8 mouse cellular contexts compared by ENCODE assay signal in the genomic region with DNA sequence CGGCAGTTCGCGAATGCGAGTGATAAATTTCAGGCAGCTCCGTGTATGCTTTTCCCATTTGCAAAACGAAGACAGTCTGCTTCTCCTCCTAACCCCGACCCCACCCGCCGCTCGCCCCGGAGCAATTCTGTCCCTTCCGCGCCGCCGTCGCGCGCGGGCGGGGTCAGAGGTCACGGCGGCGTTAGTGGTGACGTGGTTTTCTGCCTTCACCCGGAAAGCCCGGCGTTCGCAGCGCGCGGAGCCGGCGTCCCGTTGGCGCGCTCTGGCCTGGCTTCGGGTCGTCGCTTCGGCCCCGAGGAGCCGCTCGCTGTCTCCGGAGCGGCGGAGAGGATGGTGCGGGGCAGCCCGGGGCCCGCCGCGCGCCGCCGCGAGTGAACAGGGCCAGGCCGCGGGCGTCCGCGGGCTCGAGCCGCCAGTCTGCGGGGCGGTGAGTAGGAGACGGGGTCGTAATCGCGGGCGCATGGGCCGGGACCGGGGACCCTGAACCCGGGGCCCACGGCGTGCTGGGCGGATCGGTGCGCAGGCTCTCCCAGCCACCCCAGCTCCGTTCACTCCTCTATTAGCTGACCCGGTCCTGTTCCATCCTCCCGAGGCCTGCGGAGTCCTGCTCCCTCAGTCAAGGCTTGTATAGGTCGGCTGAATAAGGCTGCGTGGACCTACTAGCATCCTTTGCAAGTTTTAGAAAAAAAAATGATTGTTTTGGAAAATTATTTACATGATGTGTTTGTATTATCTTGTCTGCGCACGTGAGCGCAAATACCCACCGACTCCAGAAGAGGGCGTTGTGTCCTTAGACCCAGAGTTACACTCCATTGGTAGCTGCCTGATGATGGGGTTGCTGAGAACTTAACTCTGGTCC. TPM values are rescaled to one million over a fixed set of nuclear protein-coding genes. Genes with fewer than 3 reads are reported as not detected.
DNase-seq lines count a peak whose midpoint lies in the region; ATAC-seq and TF ChIP-seq lines count a peak whose summit lies in the region.

No protein-coding gene starts in this region.

- H3K9ac ChIP-seq in forebrain, embryonic 13.5 days = peak overlapping the region; percentile 96
- peak overlapping the region; percentile 99 for H3K9ac ChIP-seq in liver, embryonic 16.5 days (ENCODE audit: low read depth, low read length)
- peak overlapping the region; percentile 98 for H3K9ac ChIP-seq in neural tube, embryonic 12.5 days
- peak overlapping the region; percentile 97 for H3K9ac ChIP-seq in stomach, postnatal 0 days (ENCODE audit: low read length)

- peaks cover 28% of the 10 kb centered on the region for H3K4me1 ChIP-seq in forebrain, embryonic 13.5 days
- peaks cover 28% of the 10 kb centered on the region for H3K4me1 ChIP-seq in liver, embryonic 16.5 days (ENCODE audit: control insufficient read depth, low read depth, low read length)
- peaks cover 13% of the 10 kb centered on the region for H3K4me1 ChIP-seq in neural tube, embryonic 12.5 days
- H3K4me1 ChIP-seq in stomach, postnatal 0 days (replicated peaks; ENCODE audit: control insufficient read depth, insufficient read depth) = peaks cover 4% of the 10 kb centered on the region; the same call in 1 of the 2 replicates

- H3K27ac ChIP-seq in forebrain, embryonic 13.5 days = peak overlapping the region; percentile 73
- peak overlapping the region; percentile 86 for H3K27ac ChIP-seq in liver, embryonic 16.5 days (ENCODE audit: low read length)
- peak overlapping the region; percentile 57; the same call in 1 of the 2 replicates for H3K27ac ChIP-seq in neural tube, embryonic 12.5 days
- H3K27ac ChIP-seq in stomach, postnatal 0 days (replicated peaks) = peak overlapping the region; percentile 93

- no peaks in the 10 kb centered on the region for H3K9me3 ChIP-seq in forebrain, embryonic 13.5 days (replicated peaks)
- H3K9me3 ChIP-seq in liver, embryonic 16.5 days (replicated peaks; ENCODE audit: control insufficient read depth, low read length) = no peaks in the 10 kb centered on the region
- no peaks in the 10 kb centered on the region for H3K9me3 ChIP-seq in neural tube, embryonic 12.5 days
- no peaks in the 10 kb centered on the region for H3K9me3 ChIP-seq in stomach, postnatal 0 days (ENCODE audit: control insufficient read depth, low read length)

- whole genome bisulfite sequencing in forebrain, embryonic 13.5 days = under 1% methylated on average over 80 of the region's 88 CpGs
- under 1% methylated on average over 88 of the region's 88 CpGs for WGBS in liver, embryonic 16.5 days (ENCODE audit: insufficient replicate concordance)
- under 1% methylated on average over 88 of the region's 88 CpGs for WGBS in neural tube, embryonic 12.5 days
- WGBS in stomach, postnatal 0 days = under 1% methylated on average over 77 of the region's 88 CpGs

- no peaks in the 10 kb centered on the region; the same call in 1 of the 2 replicates for H3K36me3 ChIP-seq in forebrain, embryonic 13.5 days (ENCODE audit: poor library complexity, severe bottlenecking)
- H3K36me3 ChIP-seq in liver, embryonic 16.5 days (ENCODE audit: control insufficient read depth, insufficient read depth) = no peaks in the 10 kb centered on the region
- H3K36me3 ChIP-seq in neural tube, embryonic 12.5 days = no peaks in the 10 kb centered on the region
- no peaks in the 10 kb centered on the region for H3K36me3 ChIP-seq in stomach, postnatal 0 days (ENCODE audit: control insufficient read depth, insufficient read depth, low read length)

- H3K4me2 ChIP-seq in forebrain, embryonic 13.5 days = peak overlapping the region; percentile 74
- peak overlapping the region; percentile 93 for H3K4me2 ChIP-seq in liver, embryonic 16.5 days (ENCODE audit: low read depth, low read length)
- peak overlapping the region; percentile 70 for H3K4me2 ChIP-seq in neural tube, embryonic 12.5 days (replicated peaks)
- H3K4me2 ChIP-seq in stomach, postnatal 0 days (replicated peaks; ENCODE audit: low read depth) = peak overlapping the region; percentile 62

- no peak for TF ChIP-seq EP300 in stomach, postnatal 0 days (optimal IDR thresholded peaks at IDR 0.05)

- peak; percentile 71 for ATAC-seq in cerebellum, adult (ENCODE audit: insufficient number of reproducible peaks, low FRiP score, low TSS enrichment)
- peak; percentile 92 for ATAC-seq in forebrain, embryonic 13.5 days
- peak; percentile 90 for ATAC-seq in liver, embryonic 16.5 days (ENCODE audit: low read depth)
- ATAC-seq in neural tube, embryonic 12.5 days (ENCODE audit: low FRiP score, low read depth) = peak; percentile 87
- ATAC-seq in stomach, postnatal 0 days (ENCODE audit: low FRiP score, low TSS enrichment) = peak; percentile 83

- TF ChIP-seq CTCF in stomach, postnatal 0 days (IDR thresholded peaks at IDR 0.05; ENCODE audit: low read depth) = peak; percentile 70

- peak; percentile 83 for DNase-seq in ES-CJ7 (ENCODE audit: low read depth, low spot score)
- peak; percentile 96 to 98 for DNase-seq in heart, postnatal 10 days
- DNase-seq in kidney, postnatal 4 days = peak; percentile 95 to 96
- DNase-seq in stomach, postnatal 0 days (ENCODE audit: low spot score) = peak; percentile 94

- peak overlapping the region; percentile 99 for H3K4me3 ChIP-seq in forebrain, embryonic 13.5 days
- H3K4me3 ChIP-seq in liver, embryonic 16.5 days (ENCODE audit: low read depth, low read length) = peak overlapping the region; percentile 99
- H3K4me3 ChIP-seq in neural tube, embryonic 12.5 days = peak overlapping the region; percentile 99
- peak overlapping the region; percentile 100 for H3K4me3 ChIP-seq in stomach, postnatal 0 days (ENCODE audit: low read depth, low read length)

- H3K27me3 ChIP-seq in forebrain, embryonic 13.5 days = no peaks in the 10 kb centered on the region
- no peaks in the 10 kb centered on the region for H3K27me3 ChIP-seq in liver, embryonic 16.5 days (ENCODE audit: control insufficient read depth, insufficient read depth, low read depth, low read length)
- no peaks in the 10 kb centered on the region for H3K27me3 ChIP-seq in neural tube, embryonic 12.5 days (replicated peaks)
- H3K27me3 ChIP-seq in stomach, postnatal 0 days (ENCODE audit: control insufficient read depth, insufficient read depth, low read length) = no peaks in the 10 kb centered on the region

- intact Hi-C loops in heart, postnatal 10 days (cut with DNase I) = loop anchor here (5.0 kb wide), 2 partner anchors 50 to 200 kb away; a partner anchor contains a TSS

RNA-seq across cellular contexts. Expression of a gene that starts 5.5 kb away (rescaled TPM):
- 21.8 and 22.3 TPM in 2 replicates for polyA plus RNA-seq in forebrain, embryonic 13.5 days (2015; fragmentation: Nextera tagmentation; extraction: Ambion mirVana)
- total RNA-seq in heart, postnatal 10 days (2021) = 10 to 100 TPM; 41.3 to 41.7 TPM
- polyA plus RNA-seq in liver, embryonic 16.5 days (2015; fragmentation: Nextera tagmentation; extraction: Ambion mirVana) = 21.8 and 24.0 TPM in 2 replicates
- polyA plus RNA-seq in neural tube, embryonic 12.5 days (2016; fragmentation: Nextera tagmentation; extraction: Ambion mirVana) = 30.7 and 31.6 TPM in 2 replicates
- 33.2 and 34.4 TPM in 2 replicates for polyA plus RNA-seq in stomach, postnatal 0 days (2015; fragmentation: Nextera tagmentation; extraction: Ambion mirVana)

RNA-seq across cellular contexts. Expression of a gene that starts 33.0 kb away (rescaled TPM):
- polyA plus RNA-seq in forebrain, embryonic 13.5 days (2015; fragmentation: Nextera tagmentation; extraction: Ambion mirVana) = 65.4 and 67.7 TPM in 2 replicates
- total RNA-seq in heart, postnatal 10 days (2021) = 10 to 100 TPM; 44.3 to 46.8 TPM
- 45.6 and 50.8 TPM in 2 replicates for polyA plus RNA-seq in liver, embryonic 16.5 days (2015; fragmentation: Nextera tagmentation; extraction: Ambion mirVana)
- polyA plus RNA-seq in neural tube, embryonic 12.5 days (2016; fragmentation: Nextera tagmentation; extraction: Ambion mirVana) = 75.5 and 76.7 TPM in 2 replicates
- polyA plus RNA-seq in stomach, postnatal 0 days (2015; fragmentation: Nextera tagmentation; extraction: Ambion mirVana) = 72.0 and 76.2 TPM in 2 replicates

RNA-seq across cellular contexts. Expression of a gene that starts 33.0 kb away (rescaled TPM):
- 24.4 and 27.1 TPM in 2 replicates for polyA plus RNA-seq in forebrain, embryonic 13.5 days (2015; fragmentation: Nextera tagmentation; extraction: Ambion mirVana)
- 1 to 10 TPM; 9.4 to 9.5 TPM for total RNA-seq in heart, postnatal 10 days (2021)
- 9.5 and 10.3 TPM in 2 replicates for polyA plus RNA-seq in liver, embryonic 16.5 days (2015; fragmentation: Nextera tagmentation; extraction: Ambion mirVana)
- polyA plus RNA-seq in neural tube, embryonic 12.5 days (2016; fragmentation: Nextera tagmentation; extraction: Ambion mirVana) = 27.7 and 29.5 TPM in 2 replicates
- 12.6 and 13.8 TPM in 2 replicates for polyA plus RNA-seq in stomach, postnatal 0 days (2015; fragmentation: Nextera tagmentation; extraction: Ambion mirVana)

RNA-seq across cellular contexts. Expression of a gene that starts 50.8 kb away (rescaled TPM):
- polyA plus RNA-seq in forebrain, embryonic 13.5 days (2015; fragmentation: Nextera tagmentation; extraction: Ambion mirVana) = 32.8 and 34.6 TPM in 2 replicates
- 10 to 100 TPM; 20.3 to 20.7 TPM for total RNA-seq in heart, postnatal 10 days (2021)
- polyA plus RNA-seq in liver, embryonic 16.5 days (2015; fragmentation: Nextera tagmentation; extraction: Ambion mirVana) = 20.9 and 23.1 TPM in 2 replicates
- 34.3 and 35.2 TPM in 2 replicates for polyA plus RNA-seq in neural tube, embryonic 12.5 days (2016; fragmentation: Nextera tagmentation; extraction: Ambion mirVana)
- polyA plus RNA-seq in stomach, postnatal 0 days (2015; fragmentation: Nextera tagmentation; extraction: Ambion mirVana) = 33.0 and 33.6 TPM in 2 replicates

Comparison
In these comparisons a context has a peak if more than half of its experiments do, and no peak if none do; other contexts are left out.
1. Peak in every context shown above with its lines: DNase-seq, ATAC-seq, H3K4me3 ChIP-seq and H3K27ac ChIP-seq.